Mouse (Mus musculus) liver, embryonic 14.5 days (tissue): ENCODE measurements at regions not wholly inside any gene's neighbourhood (a gene's known extent, or its start where the extent isn't known, plus 50 kb on each side); places are given as distances from the start of the nearest gene placed in this dataset.

Source experiments
- CTCF ChIP-seq: IDR thresholded peaks from 2 replicates; pipeline ENCODE4 v1.5.1; 2016; ENCODE audit warnings: antibody characterized with exemption, low read depth, control low read depth
- EP300 ChIP-seq: IDR thresholded peaks from 2 replicates; pipeline ENCODE4 v1.6.1; 2016; ENCODE audit warnings: antibody characterized with exemption, low read depth

DNA sequence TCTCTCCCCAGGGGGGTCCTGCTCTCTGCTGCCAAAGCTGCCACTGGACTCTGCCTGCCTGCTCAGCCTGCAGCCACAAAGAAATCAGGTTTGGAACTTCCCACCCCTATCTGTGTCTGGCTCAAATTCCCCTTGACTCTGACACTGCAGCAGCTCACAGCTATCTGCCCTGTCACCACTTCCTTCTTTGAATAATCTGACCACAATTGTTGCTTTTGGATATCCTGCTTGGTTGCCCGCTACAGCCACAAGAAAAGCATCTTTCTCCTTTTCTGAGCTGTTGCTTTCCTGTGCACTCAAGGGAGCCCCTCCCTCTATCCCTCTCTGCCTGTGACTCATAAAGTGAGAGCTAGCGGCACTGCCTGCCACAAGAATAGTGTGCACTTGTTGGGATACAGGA is 742.6 kb downstream of the Nap1l3 start:
- TF ChIP-seq CTCF (no peak), EP300 (no peak)
